Mouse (Mus musculus) small intestine, adult 2 months (tissue): ENCODE results near the gene Gbe1.

Experiments used
- CTCF ChIP-seq: fragments of 200-500 bp; IDR thresholded peaks from 2 replicates; pipeline ENCODE4 v1.5.1; 2012; ENCODE audit warnings: low read depth, mild to moderate bottlenecking, control low read depth, inconsistent platforms, low read length, moderate library complexity, mixed read lengths; ENCODE audit not compliant: insufficient replicate concordance, insufficient read length; ENCODE audit errors: extremely low read depth
- POLR2A ChIP-seq: fragments of 200-500 bp; IDR thresholded peaks from 2 replicates; pipeline ENCODE4 v1.6.1; 2012; ENCODE audit warnings: low read depth, mild to moderate bottlenecking, control low read depth, inconsistent platforms, low read length, moderate library complexity

- TF ChIP-seq POLR2A = no peak
- TF ChIP-seq CTCF = no peak
Observed at GRCm38 (mm10) chr16:70334812-70335211, 21.1 kb downstream of the Gbe1 start.
